Mouse (Mus musculus): ENCODE measurements around the gene Atg4d. TPM values are rescaled to one million over a fixed set of nuclear protein-coding genes. Genes with fewer than 3 reads are reported as not detected.
"Not testable (repeated sequence)": the region's sequence is repeated elsewhere in the genome, so short reads cannot be mapped to it uniquely, and the experiment has no call there.

The Atg4d gene
- polyA plus RNA-seq, 1 experiment from 2014 or later, result 40.5 TPM

DNA sequence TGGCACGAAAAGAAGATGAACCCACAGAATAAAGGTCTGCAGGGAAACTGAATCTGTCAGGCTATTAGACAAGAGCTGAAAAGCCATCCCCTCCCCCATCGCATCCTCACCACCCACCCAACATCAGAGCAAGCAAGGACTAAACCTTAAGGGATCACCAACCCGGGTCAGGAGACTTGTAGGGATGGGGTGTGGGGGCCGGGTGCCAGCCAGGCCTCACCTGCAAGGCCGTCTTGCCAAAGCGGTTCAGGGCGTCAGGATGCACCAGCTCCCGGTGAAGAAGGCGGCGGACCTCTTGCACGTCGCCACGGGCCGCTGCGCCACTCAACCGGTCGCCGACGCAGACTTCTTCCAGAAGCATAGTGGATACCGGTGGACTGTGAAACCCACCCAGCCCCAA lies 25.5 kb downstream of the Atg4d start:
- WGBS, result under 1% methylated on average over 20 of the region's 20 CpGs
- ATAC-seq (ENCODE audit: insufficient number of reproducible peaks, low FRiP score, low TSS enrichment, low read depth), result no peak

DNA sequence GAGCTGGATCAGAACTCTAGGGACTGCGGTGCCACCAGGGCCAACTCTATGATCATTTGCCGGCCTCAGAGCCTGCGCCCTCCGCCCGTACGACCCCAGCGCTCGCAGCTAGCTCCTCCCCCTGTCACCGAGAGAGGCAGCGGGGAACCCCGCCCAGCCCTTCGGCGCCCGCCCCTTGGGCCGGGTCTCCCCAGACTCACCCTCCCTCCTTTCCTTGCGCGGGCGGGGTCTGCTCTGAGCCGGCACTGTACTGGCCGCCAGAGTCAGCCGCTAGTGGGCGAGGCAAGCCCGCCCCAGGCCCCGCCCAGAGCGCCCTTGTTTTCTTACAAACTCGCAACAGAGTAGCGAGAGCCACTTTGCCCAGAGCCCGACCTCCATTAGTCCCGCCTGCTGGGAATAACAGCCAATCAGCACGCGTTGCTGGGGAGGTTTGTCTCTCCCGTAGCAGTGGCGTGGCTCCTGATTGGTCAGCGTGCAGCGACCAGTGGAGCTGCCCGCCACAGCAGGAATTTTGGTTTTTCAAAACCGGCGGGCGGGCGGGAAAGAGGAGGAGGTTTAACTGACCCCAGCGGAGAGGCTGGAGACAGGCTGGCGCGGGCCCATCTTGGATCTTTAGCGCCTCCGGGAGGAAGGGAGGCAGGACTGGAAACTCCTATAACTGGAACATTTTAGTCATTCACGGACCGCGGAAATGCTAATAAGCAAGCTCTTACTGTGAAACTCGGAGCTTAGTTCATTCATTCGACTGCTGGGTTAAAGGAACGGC lies 26.1 kb downstream of the Atg4d start, which contains the start of gene Cdkn2d:
Cdkn2d (minus strand) TSS at position 386 of the 766 bp plus-strand sequence.
- peak within 1 kb of the TSS; percentile 80 for H3K4me3 ChIP-seq (replicated peaks)
- peak; percentile 97 for ATAC-seq (ENCODE audit: insufficient number of reproducible peaks, low FRiP score, low TSS enrichment, low read depth)
- H3K9ac ChIP-seq, result peak within 1 kb of the TSS; percentile 66
- H3K27ac ChIP-seq (replicated peaks), result peak within 1 kb of the TSS; percentile 84
- under 1% methylated on average over 50 of the region's 51 CpGs for WGBS
- H3K36me3 ChIP-seq, result peaks cover 2% of the 10 kb centered on the region; the same call in 1 of the 2 replicates
- no peaks in the 10 kb centered on the region for H3K27me3 ChIP-seq
- H3K4me2 ChIP-seq (replicated peaks), result peak within 1 kb of the TSS; percentile 76
- H3K4me1 ChIP-seq, result peaks cover 33% of the 10 kb centered on the region
- H3K9me3 ChIP-seq (replicated peaks), result no peaks in the 10 kb centered on the region

More for the DNA sequence above, 25.5 kb downstream of the Atg4d start:
- no peaks in the 10 kb centered on the region for H3K27me3 ChIP-seq
- H3K9me3 ChIP-seq (replicated peaks), result no peaks in the 10 kb centered on the region
- H3K4me3 ChIP-seq (replicated peaks), result peak overlapping the region; percentile 80
- peaks cover 4% of the 10 kb centered on the region for H3K36me3 ChIP-seq
- peaks cover 34% of the 10 kb centered on the region for H3K4me1 ChIP-seq
- H3K9ac ChIP-seq, result peak overlapping the region; percentile 66
- peak overlapping the region; percentile 76 for H3K4me2 ChIP-seq (replicated peaks)
- peak overlapping the region; percentile 84 for H3K27ac ChIP-seq (replicated peaks)

DNA sequence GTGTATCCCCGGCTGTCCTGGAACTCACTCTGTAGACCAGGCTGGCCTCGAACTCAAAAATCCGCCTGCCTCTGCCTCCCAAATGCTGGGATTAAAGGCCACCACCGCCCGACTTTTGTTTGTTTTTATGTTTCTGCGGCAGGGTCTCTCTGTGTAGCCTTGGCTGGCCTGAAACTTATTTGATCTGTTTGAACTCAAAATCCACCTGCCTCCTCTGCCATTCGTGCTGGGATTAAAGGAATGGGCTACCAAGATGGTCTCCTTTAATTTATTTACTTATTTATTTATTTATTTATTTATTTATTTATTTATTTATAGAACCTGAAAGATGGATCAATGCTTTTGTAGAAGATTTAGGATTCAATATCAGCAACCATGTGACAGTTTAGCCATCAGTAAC lies 26.8 kb downstream of the Atg4d start:
- Histone ChIP-seq H3K27ac (replicated peaks) (peak overlapping the region; percentile 84), H3K4me2 (replicated peaks) (peak overlapping the region; percentile 76), H3K4me1 (peaks cover 27% of the 10 kb centered on the region), H3K4me3 (replicated peaks) (peak overlapping the region; percentile 80)
- ATAC-seq (ENCODE audit: insufficient number of reproducible peaks, low FRiP score, low TSS enrichment, low read depth); H3K36me3 ChIP-seq; H3K9ac ChIP-seq; H3K9me3 ChIP-seq (replicated peaks); H3K27me3 ChIP-seq: not testable (repeated sequence)
- WGBS, result 11% methylated on average over 7 of the region's 7 CpGs

DNA sequence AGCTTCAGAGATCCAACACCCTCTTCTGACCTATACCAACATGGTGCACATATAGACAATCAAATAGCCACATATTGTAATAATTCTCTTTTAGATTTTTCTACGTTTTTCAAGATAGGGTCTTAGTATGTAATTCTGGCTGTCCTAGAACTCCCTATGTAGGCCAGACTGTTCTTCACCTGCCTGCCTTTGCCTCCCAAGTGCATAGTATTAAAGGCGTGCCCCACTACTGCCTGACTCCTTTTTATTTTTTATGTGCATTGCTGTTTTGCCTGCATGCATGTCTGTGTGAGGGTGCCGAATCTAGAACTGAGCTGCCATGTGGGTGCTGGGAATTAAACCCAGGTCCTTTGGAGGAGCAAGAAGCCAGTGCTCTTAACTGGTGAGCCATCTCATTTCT lies 27.2 kb downstream of the Atg4d start:
- Histone ChIP-seq H3K9ac (no peak overlapping the region), H3K4me2 (replicated peaks) (peak overlapping the region; percentile 76; the same call in 1 of the 2 replicates)

DNA sequence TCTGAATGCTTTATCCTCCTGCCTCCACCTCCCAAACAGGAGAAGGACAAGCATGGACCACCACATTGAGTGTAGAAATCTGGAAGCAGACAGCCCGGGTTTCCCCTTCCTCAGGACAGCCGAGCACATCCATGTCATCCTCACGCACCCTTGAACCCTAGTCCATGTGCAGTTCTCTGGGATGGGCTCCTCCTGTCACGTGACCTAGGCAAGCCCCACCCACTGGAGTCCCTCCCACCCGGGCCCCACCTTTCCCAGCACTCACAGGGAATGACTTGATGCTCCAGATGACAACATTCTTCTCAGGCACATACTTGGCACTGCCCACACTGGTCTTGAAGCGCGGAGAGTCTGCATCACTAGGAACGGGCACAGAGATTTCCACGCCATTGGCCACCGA lies 33.9 kb downstream of the Atg4d start:
- 78% methylated on average over 10 of the region's 10 CpGs for WGBS
- Histone ChIP-seq H3K4me2 (replicated peaks) (no peak overlapping the region), H3K4me3 (replicated peaks) (no peak overlapping the region), H3K4me1 (no peaks in the 10 kb centered on the region), H3K36me3 (0 out of 2 replicates have a peak, but pooled peaks cover 2% of the 10 kb centered on the region), H3K9me3 (replicated peaks) (no peaks in the 10 kb centered on the region), H3K27ac (replicated peaks) (no peak overlapping the region), H3K9ac (no peak overlapping the region), H3K27me3 (no peaks in the 10 kb centered on the region)
- ATAC-seq (ENCODE audit: insufficient number of reproducible peaks, low FRiP score, low TSS enrichment, low read depth), result no peak

More for the DNA sequence above, 27.2 kb downstream of the Atg4d start:
- Histone ChIP-seq H3K36me3 (peaks cover 2% of the 10 kb centered on the region; the same call in 1 of the 2 replicates), H3K9me3 (replicated peaks) (no peaks in the 10 kb centered on the region), H3K4me3 (replicated peaks) (no peak overlapping the region), H3K27me3 (no peaks in the 10 kb centered on the region), H3K4me1 (peaks cover 23% of the 10 kb centered on the region), H3K27ac (replicated peaks) (no peak overlapping the region)
- WGBS, result 82% methylated on average over 3 of the region's 3 CpGs
- no peak for ATAC-seq (ENCODE audit: insufficient number of reproducible peaks, low FRiP score, low TSS enrichment, low read depth)

DNA sequence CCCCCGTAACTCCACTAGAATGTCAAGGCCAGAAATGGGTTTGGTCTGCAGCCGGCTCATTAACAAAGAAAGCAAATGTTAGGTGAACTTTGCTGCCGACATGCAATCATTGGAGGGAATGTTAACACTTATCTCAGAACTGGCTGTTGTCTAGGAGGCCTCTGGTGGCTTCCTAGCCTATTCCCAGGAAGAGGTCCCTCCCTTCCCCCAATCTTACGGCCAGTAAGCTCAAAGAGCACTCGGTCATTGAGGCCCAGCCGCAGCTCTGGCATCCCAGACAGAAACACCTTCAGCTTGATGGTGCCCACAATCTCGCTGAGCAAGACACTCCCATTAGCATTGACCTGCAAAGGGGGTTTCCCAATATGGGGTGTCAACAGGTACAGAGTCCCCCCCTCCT lies 40.0 kb downstream of the Atg4d start:
- H3K4me1 ChIP-seq, result no peaks in the 10 kb centered on the region
- no peak overlapping the region for H3K4me3 ChIP-seq (replicated peaks)
- 0 out of 2 replicates have a peak, but pooled peaks cover 2% of the 10 kb centered on the region for H3K36me3 ChIP-seq
- H3K27ac ChIP-seq (replicated peaks), result no peak overlapping the region
- WGBS, result 86% methylated on average over 7 of the region's 7 CpGs
- no peak overlapping the region for H3K9ac ChIP-seq
- no peaks in the 10 kb centered on the region for H3K27me3 ChIP-seq
- H3K9me3 ChIP-seq (replicated peaks), result no peaks in the 10 kb centered on the region
- ATAC-seq (ENCODE audit: insufficient number of reproducible peaks, low FRiP score, low TSS enrichment, low read depth), result no peak
- no peak overlapping the region for H3K4me2 ChIP-seq (replicated peaks)

DNA sequence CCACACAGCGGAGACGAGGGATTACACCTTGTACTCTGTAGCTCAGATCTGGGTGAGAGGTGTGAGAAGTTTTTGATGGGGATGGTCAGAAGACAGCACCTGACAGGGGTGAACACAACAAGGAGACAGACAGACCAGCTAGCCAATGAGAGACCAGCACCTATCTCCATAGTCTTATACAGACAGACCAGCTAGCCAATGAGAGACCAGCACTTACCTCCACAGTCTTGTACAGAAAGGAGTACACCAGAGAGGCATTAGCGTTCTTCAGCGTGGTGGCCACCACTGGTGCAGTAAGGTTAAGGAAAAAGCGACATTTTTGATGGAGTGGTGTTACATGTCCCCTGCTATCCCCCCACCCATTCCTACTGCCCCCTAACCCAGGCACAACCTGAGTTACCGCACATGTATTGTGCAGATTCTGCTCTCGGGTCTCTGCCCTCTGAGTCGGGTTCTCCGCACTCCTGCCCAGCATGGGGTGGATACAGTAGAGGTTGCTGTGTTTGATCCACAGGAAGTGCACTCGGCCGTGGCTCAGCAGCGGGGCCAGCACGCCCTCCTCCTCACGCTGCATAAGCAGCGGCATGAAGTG lies 44.2 kb downstream of the Atg4d start:
- no peak overlapping the region for H3K27ac ChIP-seq (replicated peaks)
- H3K36me3 ChIP-seq, result no peaks in the 10 kb centered on the region
- no peak overlapping the region for H3K4me2 ChIP-seq (replicated peaks)
- no peak overlapping the region for H3K9ac ChIP-seq
- H3K27me3 ChIP-seq, result peaks cover 15% of the 10 kb centered on the region
- 0 out of 2 replicates have a peak, but pooled peaks cover 2% of the 10 kb centered on the region for H3K4me1 ChIP-seq
- H3K4me3 ChIP-seq (replicated peaks), result no peak overlapping the region
- no peak for ATAC-seq (ENCODE audit: insufficient number of reproducible peaks, low FRiP score, low TSS enrichment, low read depth)
- no peaks in the 10 kb centered on the region for H3K9me3 ChIP-seq (replicated peaks)
- WGBS, result 67% methylated on average over 15 of the region's 15 CpGs

DNA sequence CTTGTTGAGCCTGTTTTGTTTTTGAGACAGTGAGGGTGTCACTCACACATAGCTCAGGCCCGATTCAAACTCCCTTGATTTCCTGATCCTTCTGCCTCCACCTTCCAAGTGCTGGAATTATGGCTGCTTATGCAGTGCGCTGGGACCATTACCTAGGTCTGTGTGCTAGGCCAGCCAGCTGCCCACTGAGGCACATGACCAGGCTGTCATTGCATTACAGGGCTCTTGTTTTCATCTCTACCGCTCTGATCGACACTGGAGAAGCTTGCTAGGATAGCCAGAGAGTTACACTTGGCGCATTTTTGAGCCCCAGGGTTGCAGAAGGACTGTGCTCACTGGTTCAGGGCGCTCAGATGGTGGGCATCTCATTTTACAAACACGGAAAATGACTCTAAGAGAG lies 46.6 kb downstream of the Atg4d start:
- H3K36me3 ChIP-seq, result no peaks in the 10 kb centered on the region
- H3K9me3 ChIP-seq (replicated peaks), result no peaks in the 10 kb centered on the region
- WGBS, result 19% methylated on average over 7 of the region's 7 CpGs
- 0 out of 2 replicates have a peak, but pooled peaks cover 2% of the 10 kb centered on the region for H3K4me1 ChIP-seq
- H3K27me3 ChIP-seq, result peaks cover 15% of the 10 kb centered on the region
- ATAC-seq (ENCODE audit: insufficient number of reproducible peaks, low FRiP score, low TSS enrichment, low read depth), result no peak
- H3K4me3 ChIP-seq (replicated peaks), result peak overlapping the region; percentile 47
- H3K4me2 ChIP-seq (replicated peaks), result peak overlapping the region; percentile 36
- H3K9ac ChIP-seq, result peak overlapping the region; percentile 37
- H3K27ac ChIP-seq (replicated peaks), result peak overlapping the region; percentile 65; the same call in 1 of the 2 replicates

DNA sequence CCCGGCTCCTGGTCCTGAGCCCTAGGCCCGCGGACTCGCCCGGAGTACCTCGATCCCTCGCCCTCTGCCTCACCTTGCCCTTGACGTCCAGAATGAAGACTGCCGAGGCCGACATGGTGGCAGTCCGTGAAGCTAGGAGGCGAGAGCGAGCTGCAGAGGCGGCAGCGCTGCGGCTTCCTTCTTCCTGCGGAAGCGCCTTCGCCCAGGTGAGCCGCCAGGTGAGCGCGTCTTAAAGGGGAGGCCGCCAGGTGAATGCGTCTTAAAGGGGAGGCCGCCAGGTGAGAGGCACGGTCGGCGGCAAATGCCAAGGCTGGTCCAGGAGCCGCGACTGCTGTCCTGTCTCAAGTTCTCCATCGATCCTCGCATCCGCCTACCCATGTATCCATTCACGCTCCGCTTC lies 47.0 kb downstream of the Atg4d start, which contains the start of gene Ap1m2:
Ap1m2 (minus strand) TSS at position 204 of the 400 bp plus-strand sequence.
- H3K4me1 ChIP-seq, result 0 out of 2 replicates have a peak, but pooled peaks cover 2% of the 10 kb centered on the region
- ATAC-seq (ENCODE audit: insufficient number of reproducible peaks, low FRiP score, low TSS enrichment, low read depth), result no peak
- peaks cover 15% of the 10 kb centered on the region for H3K27me3 ChIP-seq
- peak within 1 kb of the TSS; percentile 36 for H3K4me2 ChIP-seq (replicated peaks)
- H3K36me3 ChIP-seq, result no peaks in the 10 kb centered on the region
- H3K4me3 ChIP-seq (replicated peaks), result peak within 1 kb of the TSS; percentile 47
- WGBS, result 8% methylated on average over 35 of the region's 35 CpGs
- peak within 1 kb of the TSS; percentile 65; the same call in 1 of the 2 replicates for H3K27ac ChIP-seq (replicated peaks)
- H3K9me3 ChIP-seq (replicated peaks), result no peaks in the 10 kb centered on the region
- H3K9ac ChIP-seq, result peak within 1 kb of the TSS; percentile 37

DNA sequence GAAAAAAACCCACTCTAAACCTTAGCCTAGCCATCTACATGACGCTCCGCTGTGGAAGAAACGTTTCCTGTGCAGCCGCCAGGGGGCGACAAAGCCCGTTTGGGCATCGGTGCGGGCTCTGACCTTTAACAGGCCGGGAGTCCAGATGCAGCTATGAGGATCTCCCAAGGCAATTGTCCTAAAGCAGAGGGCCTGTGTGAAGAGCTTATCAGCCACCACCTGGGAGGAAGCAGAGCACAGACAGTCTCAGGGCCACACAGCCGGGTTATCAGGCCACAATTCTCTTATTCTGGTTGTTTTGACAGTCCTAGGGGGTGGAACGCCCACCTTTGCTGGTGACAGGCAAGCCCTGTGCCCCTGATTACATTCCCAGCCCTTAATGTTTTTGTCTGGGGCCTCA lies 48.3 kb downstream of the Atg4d start:
- WGBS, result 8% methylated on average over 11 of the region's 11 CpGs
- H3K27me3 ChIP-seq, result peaks cover 15% of the 10 kb centered on the region
- H3K4me2 ChIP-seq (replicated peaks), result no peak overlapping the region
- 0 out of 2 replicates have a peak, but pooled peaks cover 2% of the 10 kb centered on the region for H3K4me1 ChIP-seq
- no peak overlapping the region for H3K4me3 ChIP-seq (replicated peaks)
- H3K27ac ChIP-seq (replicated peaks), result no peak overlapping the region
- ATAC-seq (ENCODE audit: insufficient number of reproducible peaks, low FRiP score, low TSS enrichment, low read depth), result no peak
- H3K9ac ChIP-seq, result no peak overlapping the region
- no peaks in the 10 kb centered on the region for H3K36me3 ChIP-seq
- no peaks in the 10 kb centered on the region for H3K9me3 ChIP-seq (replicated peaks)
